Mouse (Mus musculus): ENCODE measurements around the gene Stac3. TPM values are rescaled to one million over a fixed set of nuclear protein-coding genes. Genes with fewer than 3 reads are reported as not detected.

Stac3 gene
- total RNA-seq (2014; rRNA removed): 0.85 and 1.7 TPM in 2 replicates
- 0.20 and 0.50 TPM in 2 replicates for polyA plus RNA-seq (2015; fragmentation: Nextera tagmentation; extraction: Ambion mirVana)

DNA sequence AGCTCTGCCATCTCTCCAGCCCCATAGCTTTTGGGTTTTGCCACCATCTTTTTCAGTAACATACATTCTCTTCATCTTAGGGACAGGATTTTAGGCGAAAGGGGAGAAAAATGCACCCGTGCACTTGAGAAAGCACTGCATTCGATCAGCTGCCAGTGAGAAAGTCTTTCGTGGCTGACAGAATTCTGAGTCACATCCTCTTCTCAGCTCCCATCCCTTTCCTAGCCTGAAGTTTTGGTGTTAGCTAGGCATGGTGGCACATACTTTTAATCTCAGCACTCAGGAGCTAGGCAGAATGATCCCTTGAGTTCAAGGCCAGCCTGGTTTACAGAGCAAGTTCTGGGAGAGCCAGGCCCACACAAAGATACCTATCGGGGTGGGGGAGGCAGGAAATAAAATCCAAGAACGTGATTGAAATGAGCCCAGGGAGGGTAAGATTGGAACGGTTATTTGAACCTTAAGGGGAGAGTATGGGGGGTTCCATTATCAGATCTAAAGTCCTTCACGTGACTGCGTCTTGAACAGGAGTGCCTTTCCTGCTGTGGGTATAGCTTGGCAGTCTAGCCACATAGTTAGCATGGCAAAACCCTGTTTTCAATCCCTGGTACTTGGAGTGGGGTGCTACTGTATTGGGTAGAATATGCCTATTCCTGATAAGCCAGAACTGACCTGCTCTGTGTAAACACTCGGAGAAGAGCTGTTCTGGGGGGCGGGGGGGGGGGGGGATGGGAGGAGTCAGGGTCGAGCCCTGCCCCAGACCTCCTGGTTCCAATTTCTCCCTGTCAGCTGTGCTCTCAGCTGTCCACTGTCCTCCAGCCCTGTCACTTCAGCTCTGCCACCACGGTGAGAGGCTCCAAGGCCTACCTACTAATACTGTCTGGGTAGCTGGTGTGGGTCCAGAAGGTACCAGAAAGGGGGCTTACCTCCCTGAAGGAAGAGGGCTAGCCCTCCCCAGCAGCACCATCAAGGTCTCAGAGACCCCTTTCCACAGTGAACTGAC is at the start of gene Stac3:
TSS of gene Stac3 (plus strand) at position 793 of the 1,000 bp plus-strand sequence.
- Histone ChIP-seq H3K4me3 (ENCODE audit: low read depth, low read length) (no peak within 1 kb of the TSS), H3K36me3 (ENCODE audit: insufficient read depth) (peaks cover 49% of the 10 kb centered on the region), H3K27ac (ENCODE audit: low read depth, low read length) (no peak within 1 kb of the TSS), H3K9me3 (ENCODE audit: low read length) (no peaks in the 10 kb centered on the region), H3K4me2 (ENCODE audit: low read depth) (no peak within 1 kb of the TSS), H3K4me1 (ENCODE audit: insufficient read depth) (no peaks in the 10 kb centered on the region), H3K27me3 (ENCODE audit: insufficient read depth, low read length) (no peaks in the 10 kb centered on the region), H3K9ac (no peak within 1 kb of the TSS)
- WGBS: 78% methylated on average over 13 of the region's 13 CpGs
- no peak for TF ChIP-seq CTCF (IDR thresholded peaks at IDR 0.05; ENCODE audit: low read depth)
- no peak for ATAC-seq
- DNase-seq: no peak

DNA sequence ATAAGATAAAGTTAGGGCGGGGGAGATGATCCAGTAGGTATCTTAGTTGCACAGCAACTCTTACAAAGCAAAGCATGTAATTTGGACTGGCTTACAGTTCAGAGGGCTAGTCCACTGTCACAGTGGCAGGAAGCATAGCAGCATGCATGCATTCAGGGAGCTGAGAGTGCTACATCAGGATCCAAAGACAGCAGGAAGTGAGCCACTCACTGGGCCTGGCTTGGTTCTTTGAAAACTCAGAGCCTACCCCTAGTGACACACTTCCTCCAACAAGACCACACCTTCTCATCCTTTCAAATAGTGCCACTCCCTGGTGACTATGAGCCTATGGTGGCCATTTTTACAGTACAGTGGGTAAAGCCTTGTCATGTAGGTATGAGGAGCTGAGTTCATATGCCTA is 47.8 kb upstream of the Stac3 start:
- Histone ChIP-seq H3K9me3 (ENCODE audit: low read length) (no peaks in the 10 kb centered on the region), H3K27ac (ENCODE audit: low read depth, low read length) (no peak overlapping the region), H3K9ac (no peak overlapping the region), H3K36me3 (ENCODE audit: insufficient read depth) (peaks cover 57% of the 10 kb centered on the region), H3K4me1 (ENCODE audit: insufficient read depth) (no peaks in the 10 kb centered on the region), H3K4me3 (ENCODE audit: low read depth, low read length) (no peak overlapping the region), H3K4me2 (ENCODE audit: low read depth) (no peak overlapping the region), H3K27me3 (ENCODE audit: insufficient read depth, low read length) (no peaks in the 10 kb centered on the region)
- TF ChIP-seq CTCF (IDR thresholded peaks at IDR 0.05; ENCODE audit: low read depth): no peak
- no peak for ATAC-seq
- 100% methylated on average over 1 of the region's 1 CpGs for WGBS
- DNase-seq: no peak

DNA sequence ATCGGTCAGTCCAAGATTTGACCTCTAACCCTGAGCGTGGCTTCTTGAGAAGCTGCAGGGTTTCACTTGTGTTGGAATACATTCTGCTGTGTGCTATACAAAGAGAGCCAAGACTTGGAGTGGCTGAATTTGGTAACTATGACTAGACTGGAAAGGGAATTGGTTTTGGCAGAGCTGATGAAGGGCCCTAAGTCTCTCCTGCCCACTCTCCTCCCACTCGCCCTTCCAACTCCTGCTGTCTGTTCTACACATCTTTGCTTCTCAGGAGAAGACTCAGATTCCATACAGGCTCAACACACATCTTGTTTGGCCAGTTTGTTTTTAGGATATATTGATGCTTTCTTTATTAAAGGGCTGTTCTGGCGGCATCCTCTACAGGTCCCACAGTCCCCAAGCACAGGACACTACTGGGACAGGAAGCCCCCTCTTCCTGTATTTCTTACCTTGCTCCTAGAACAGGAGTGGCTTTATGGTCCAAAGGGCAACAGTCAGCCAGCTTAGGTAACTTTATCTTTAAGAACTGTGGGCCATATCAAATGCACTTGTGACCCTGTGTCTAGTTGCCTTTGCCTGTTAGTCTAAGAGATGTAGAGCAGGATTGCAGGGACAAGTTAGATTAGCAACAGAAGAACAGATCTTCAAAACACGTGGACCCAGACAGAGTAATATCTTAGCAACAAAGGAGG is 38.9 kb upstream of the Stac3 start:
- no peaks in the 10 kb centered on the region for H3K9me3 ChIP-seq (ENCODE audit: low read length)
- H3K4me2 ChIP-seq (ENCODE audit: low read depth): no peak overlapping the region
- H3K9ac ChIP-seq: no peak overlapping the region
- no peak overlapping the region for H3K4me3 ChIP-seq (ENCODE audit: low read depth, low read length)
- no peak for TF ChIP-seq CTCF (IDR thresholded peaks at IDR 0.05; ENCODE audit: low read depth)
- no peaks in the 10 kb centered on the region for H3K4me1 ChIP-seq (ENCODE audit: insufficient read depth)
- no peaks in the 10 kb centered on the region for H3K27me3 ChIP-seq (ENCODE audit: insufficient read depth, low read length)
- no peak for DNase-seq
- no peak for ATAC-seq
- H3K27ac ChIP-seq (ENCODE audit: low read depth, low read length): no peak overlapping the region
- WGBS: 75% methylated on average over 5 of the region's 5 CpGs
- peaks cover 65% of the 10 kb centered on the region for H3K36me3 ChIP-seq (ENCODE audit: insufficient read depth)

DNA sequence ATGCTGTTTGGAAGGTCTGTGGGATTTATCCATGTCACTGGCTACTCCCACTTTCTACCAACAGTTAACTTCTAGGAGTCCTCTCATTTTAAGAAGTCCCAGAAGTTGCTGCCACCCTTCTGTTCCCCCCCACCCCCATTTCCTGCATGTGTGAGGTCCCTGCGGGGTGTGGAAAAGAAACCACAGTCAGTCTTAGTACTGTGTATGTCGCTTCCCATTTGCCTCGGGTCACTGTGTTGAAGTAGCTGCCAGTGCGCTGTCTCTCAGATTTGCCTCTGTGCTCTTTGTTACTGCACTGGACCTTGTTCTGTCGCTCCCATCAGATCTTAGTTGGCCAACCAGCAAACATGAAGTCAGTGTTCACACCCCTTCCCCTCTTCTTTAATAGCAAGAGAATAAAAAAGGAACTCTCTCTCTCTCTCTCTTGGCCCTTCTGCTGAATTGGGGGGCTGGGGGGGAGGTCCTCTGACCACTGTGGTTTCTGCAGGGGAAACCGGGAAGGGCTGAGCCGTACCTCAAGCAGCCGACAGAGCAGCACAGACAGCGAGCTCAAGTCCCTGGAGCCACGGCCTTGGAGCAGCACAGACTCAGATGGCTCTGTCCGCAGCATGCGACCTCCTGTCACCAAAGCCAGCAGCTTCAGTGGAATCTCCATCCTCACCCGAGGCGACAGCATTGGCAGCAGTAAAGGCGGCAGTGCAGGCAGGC is 30.1 kb upstream of the Stac3 start:
- ATAC-seq (no peak), DNase-seq (no peak)
- 82% methylated on average over 15 of the region's 15 CpGs for WGBS
- H3K36me3 ChIP-seq (ENCODE audit: insufficient read depth): peaks cover 37% of the 10 kb centered on the region
- H3K4me1 ChIP-seq (ENCODE audit: insufficient read depth): no peaks in the 10 kb centered on the region
- no peak overlapping the region for H3K9ac ChIP-seq
- H3K4me2 ChIP-seq (ENCODE audit: low read depth): no peak overlapping the region
- no peaks in the 10 kb centered on the region for H3K27me3 ChIP-seq (ENCODE audit: insufficient read depth, low read length)
- no peak for TF ChIP-seq CTCF (IDR thresholded peaks at IDR 0.05; ENCODE audit: low read depth)
- no peak overlapping the region for H3K4me3 ChIP-seq (ENCODE audit: low read depth, low read length)
- H3K9me3 ChIP-seq (ENCODE audit: low read length): no peaks in the 10 kb centered on the region
- no peak overlapping the region for H3K27ac ChIP-seq (ENCODE audit: low read depth, low read length)

DNA sequence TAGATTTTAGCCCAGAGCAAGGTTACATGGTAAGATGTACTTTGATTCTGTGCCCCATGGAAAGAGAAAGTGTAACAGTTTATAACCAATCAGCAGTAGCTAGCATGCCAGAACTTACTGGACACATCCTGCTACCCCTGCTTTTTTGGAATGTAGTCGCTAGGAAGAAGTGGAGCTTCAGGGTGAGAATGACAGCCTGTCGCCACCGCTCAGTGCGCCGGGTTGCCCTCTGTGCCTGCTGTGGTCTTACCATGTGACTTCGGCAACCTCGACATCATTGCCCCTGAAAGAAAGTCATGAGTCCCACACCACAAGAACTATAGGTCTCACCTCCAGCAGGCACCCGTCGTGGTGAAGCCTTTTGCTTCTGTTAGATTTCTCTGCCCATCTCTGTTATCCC is 28.8 kb upstream of the Stac3 start:
- peaks cover 48% of the 10 kb centered on the region for H3K36me3 ChIP-seq (ENCODE audit: insufficient read depth)
- H3K4me2 ChIP-seq (ENCODE audit: low read depth): no peak overlapping the region
- ATAC-seq (no peak), DNase-seq (no peak)
- 87% methylated on average over 9 of the region's 9 CpGs for WGBS
- H3K27me3 ChIP-seq (ENCODE audit: insufficient read depth, low read length): no peaks in the 10 kb centered on the region
- TF ChIP-seq CTCF (IDR thresholded peaks at IDR 0.05; ENCODE audit: low read depth): no peak
- H3K9ac ChIP-seq: no peak overlapping the region
- H3K4me1 ChIP-seq (ENCODE audit: insufficient read depth): no peaks in the 10 kb centered on the region
- no peaks in the 10 kb centered on the region for H3K9me3 ChIP-seq (ENCODE audit: low read length)
- no peak overlapping the region for H3K27ac ChIP-seq (ENCODE audit: low read depth, low read length)
- H3K4me3 ChIP-seq (ENCODE audit: low read depth, low read length): no peak overlapping the region

DNA sequence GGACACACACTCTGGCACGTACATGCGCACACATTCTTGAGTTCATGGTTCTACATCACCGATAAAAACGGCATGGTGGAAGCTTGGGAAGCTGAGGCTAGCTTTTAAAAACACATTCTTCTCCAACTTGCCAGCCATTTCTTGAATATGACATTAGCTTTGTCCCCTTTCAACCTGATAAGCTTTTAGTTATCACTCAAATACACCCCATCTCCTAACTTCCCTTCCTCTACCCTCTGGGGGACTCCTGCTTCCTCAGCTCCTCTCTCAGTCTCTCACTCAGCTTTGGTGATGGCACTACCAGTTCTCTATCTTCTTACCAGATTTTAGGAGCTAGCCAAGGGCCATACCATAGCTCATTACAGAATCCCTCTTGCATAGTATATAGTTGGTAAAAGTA is 26.3 kb upstream of the Stac3 start:
- H3K4me1 ChIP-seq (ENCODE audit: insufficient read depth): no peaks in the 10 kb centered on the region
- peaks cover 48% of the 10 kb centered on the region for H3K36me3 ChIP-seq (ENCODE audit: insufficient read depth)
- DNase-seq: no peak
- H3K9me3 ChIP-seq (ENCODE audit: low read length): no peaks in the 10 kb centered on the region
- no peak overlapping the region for H3K4me3 ChIP-seq (ENCODE audit: low read depth, low read length)
- no peaks in the 10 kb centered on the region for H3K27me3 ChIP-seq (ENCODE audit: insufficient read depth, low read length)
- H3K9ac ChIP-seq: no peak overlapping the region
- H3K27ac ChIP-seq (ENCODE audit: low read depth, low read length): no peak overlapping the region
- H3K4me2 ChIP-seq (ENCODE audit: low read depth): no peak overlapping the region
- ATAC-seq: no peak
- WGBS: 96% methylated on average over 4 of the region's 4 CpGs
- TF ChIP-seq CTCF (IDR thresholded peaks at IDR 0.05; ENCODE audit: low read depth): no peak

All from forebrain, postnatal 0 days (tissue).